Mouse (Mus musculus) kidney, embryonic 16.5 days (tissue): ENCODE measurements around the gene Sdc4. TPM values are rescaled to one million over a fixed set of nuclear protein-coding genes. Genes with fewer than 3 reads are reported as not detected.

ENCODE experiments used
- ATAC-seq: fragments of 200-750 bp; cut with Nextera tagmentation; 2 replicates; pipeline ENCODE4 v1.8.0; 2017; ENCODE audit warnings: moderate TSS enrichment; ENCODE audit not compliant: low FRiP score, low TSS enrichment
- H3K27ac ChIP-seq: fragments of 300-500 bp; sonication (generic); 2 replicates; pipeline ENCODE4 v1.5.1; 2014; ENCODE audit warnings: low read length
- H3K27me3 ChIP-seq: fragments of 300-500 bp; sonication (generic); 2 replicates; pipeline ENCODE4 v1.6.1; 2014; ENCODE audit warnings: low read length, control low read depth, mixed read lengths; ENCODE audit not compliant: insufficient read depth
- H3K36me3 ChIP-seq: fragments of 300-500 bp; sonication (generic); 2 replicates; pipeline ENCODE4 v1.6.1; 2014; ENCODE audit warnings: low read length, control low read depth, mixed read lengths; ENCODE audit not compliant: insufficient read depth
- H3K4me1 ChIP-seq: fragments of 300-500 bp; sonication (generic); 2 replicates; pipeline ENCODE4 v1.6.1; 2014; ENCODE audit warnings: low read length, control low read depth, mixed read lengths; ENCODE audit not compliant: insufficient read depth
- H3K4me2 ChIP-seq: fragments of 300-500 bp; sonication (generic); replicated peaks from 2 replicates; pipeline ENCODE4 v1.6.1; 2014; ENCODE audit warnings: low read depth, low read length
- H3K4me3 ChIP-seq: fragments of 300-500 bp; sonication (generic); 2 replicates; pipeline ENCODE4 v1.5.1; 2014; ENCODE audit warnings: mild to moderate bottlenecking, low read length
- H3K9ac ChIP-seq: fragments of 300-500 bp; sonication (generic); replicated peaks from 2 replicates; pipeline ENCODE4 v1.6.1; 2014; ENCODE audit warnings: low read length
- H3K9me3 ChIP-seq: fragments of 300-500 bp; sonication (generic); 2 replicates; pipeline ENCODE4 v1.6.1; 2016; ENCODE audit warnings: low read length, control low read depth
- WGBS: fragments of 180-500 bp; shearing (Covaris S2); extraction: QIAGEN DNeasy Blood & Tissue Kit; methylation state at CpG from one replicate; pipeline ENCODE4 v1.1.7; 2014; 5-methylcytosine and 5-hydroxymethylcytosine counted together
- polyA plus RNA-seq: library from polyadenylated mRNA; unstranded; fragments of >200 nt; fragmentation: Nextera tagmentation; extraction: Ambion mirVana; gene quantifications from 2 replicates; pipeline ENCODE4 v1.2.1, GENCODE M21; 2015

Sdc4 gene
- polyA plus RNA-seq, 1 experiment from 2014 or later: 209 TPM

- Histone ChIP-seq H3K4me2 (no peak overlapping the region), H3K4me1 (no peaks in the 10 kb centered on the region), H3K27me3 (no peaks in the 10 kb centered on the region), H3K4me3 (no peak overlapping the region), H3K9ac (no peak overlapping the region), H3K36me3 (no peaks in the 10 kb centered on the region), H3K27ac (no peak overlapping the region), H3K9me3 (no peaks in the 10 kb centered on the region)
- ATAC-seq: no peak
- 80% methylated on average over 15 of the region's 15 CpGs for WGBS
Observed at GRCm38 (mm10) chr2:164377478-164378426, 65.9 kb downstream of the Sdc4 start.

Other genes with a start within 250 kb of the Sdc4 start
- gene Wfdc15a, start 243.8 kb downstream of the Sdc4 start, polyA plus RNA-seq: not detected in 2 replicates
- gene Wfdc15b, start 222.2 kb downstream of the Sdc4 start, polyA plus RNA-seq: 98.1 and 100 TPM in 2 replicates
- gene Svs2, start 205.4 kb downstream of the Sdc4 start, polyA plus RNA-seq: not detected in 2 replicates
- not detected in 2 replicates for gene Svs3b, start 187.2 kb downstream of the Sdc4 start, polyA plus RNA-seq
- not detected in 2 replicates for gene Svs4, start 165.4 kb downstream of the Sdc4 start, polyA plus RNA-seq
- not detected in 2 replicates for gene Svs3a, start 154.6 kb downstream of the Sdc4 start, polyA plus RNA-seq
- not detected in 2 replicates for gene Svs6, start 127.1 kb downstream of the Sdc4 start, polyA plus RNA-seq
- not detected in 2 replicates for gene Svs5, start 111.1 kb downstream of the Sdc4 start, polyA plus RNA-seq
- 0.41 and 1.00 TPM in 2 replicates for gene Slpi, start 54.8 kb downstream of the Sdc4 start, polyA plus RNA-seq
- 0.06 and 0.29 TPM in 2 replicates for gene Rbpjl, start 40.7 kb downstream of the Sdc4 start, polyA plus RNA-seq
- gene Matn4, start 38.7 kb downstream of the Sdc4 start, polyA plus RNA-seq: 0.75 and 2.0 TPM in 2 replicates
- gene Sys1, start 13.1 kb upstream of the Sdc4 start, polyA plus RNA-seq: 65.9 and 67.0 TPM in 2 replicates
- 8.1 and 14.0 TPM in 2 replicates for gene Gm20458, start 17.1 kb upstream of the Sdc4 start, polyA plus RNA-seq
- not detected in 2 replicates for gene Trp53tg5, start 29.8 kb upstream of the Sdc4 start, polyA plus RNA-seq
- gene Dbndd2, start 42.2 kb upstream of the Sdc4 start, polyA plus RNA-seq: 12.6 and 18.2 TPM in 2 replicates
- 70.7 and 75.8 TPM in 2 replicates for gene Pigt, start 53.6 kb upstream of the Sdc4 start, polyA plus RNA-seq
- 399 and 441 TPM in 2 replicates for gene Wfdc2, start 118.5 kb upstream of the Sdc4 start, polyA plus RNA-seq
- gene Spint3, start 129.6 kb upstream of the Sdc4 start, polyA plus RNA-seq: not detected in 2 replicates
- not detected in 2 replicates for gene Wfdc6a, start 141.6 kb upstream of the Sdc4 start, polyA plus RNA-seq
- not detected in 2 replicates for gene Eppin, start 149.7 kb upstream of the Sdc4 start, polyA plus RNA-seq
- not detected in 2 replicates for gene Wfdc6b, start 169.6 kb upstream of the Sdc4 start, polyA plus RNA-seq
- not detected in 2 replicates for gene Wfdc8, start 169.7 kb upstream of the Sdc4 start, polyA plus RNA-seq
- not detected in 2 replicates for gene Wfdc16, start 194.9 kb upstream of the Sdc4 start, polyA plus RNA-seq
- not detected in 2 replicates for gene Wfdc10, start 212.2 kb upstream of the Sdc4 start, polyA plus RNA-seq
- not detected in 2 replicates for gene Wfdc9, start 212.7 kb upstream of the Sdc4 start, polyA plus RNA-seq
- gene Wfdc11, start 230.2 kb upstream of the Sdc4 start, polyA plus RNA-seq: not detected in 2 replicates
- gene Wfdc13, start 241.2 kb upstream of the Sdc4 start, polyA plus RNA-seq: 0.97 and 1.3 TPM in 2 replicates